Mouse (Mus musculus): ENCODE data around the gene Gtf2h5.

DNA sequence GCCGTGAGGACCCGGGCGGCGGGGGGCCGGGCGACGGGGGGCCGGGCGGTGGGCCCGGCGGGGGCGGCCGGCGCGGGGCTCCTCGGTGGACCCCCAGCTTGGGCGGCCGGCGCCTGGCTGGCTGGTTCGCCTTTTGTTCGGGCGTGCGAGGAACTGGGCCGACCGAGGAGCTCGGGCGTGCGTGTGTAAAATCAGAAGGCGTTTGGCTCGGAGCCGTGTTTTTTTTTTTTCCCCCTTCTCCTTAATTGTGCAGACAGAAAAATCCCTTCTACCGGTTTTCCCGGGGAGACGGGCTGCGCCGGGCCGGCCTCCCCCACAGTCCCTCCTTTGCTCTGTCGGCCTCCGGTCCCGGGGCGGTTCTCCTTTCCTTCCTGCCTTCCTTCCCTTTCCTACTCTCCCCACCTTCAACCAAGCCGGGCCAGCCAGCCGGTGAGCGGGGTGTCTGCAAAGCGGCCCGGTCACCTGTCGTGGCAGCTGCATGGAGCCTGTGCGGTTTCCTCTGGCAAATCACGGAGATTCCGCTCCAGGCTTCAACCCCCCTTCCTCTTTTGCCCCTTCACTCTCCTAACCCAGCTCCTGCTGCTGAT lies 27.5 kb downstream of the Gtf2h5 start:
- no peak for TF ChIP-seq POLR2A (IDR thresholded peaks at IDR 0.05; ENCODE audit: extremely low read depth, insufficient read depth, low read length)
- TF ChIP-seq CTCF (IDR thresholded peaks at IDR 0.05; ENCODE audit: extremely low read depth, insufficient read depth, low read length), result no peak

All from cortical plate, adult 2 months (tissue).